Mouse (Mus musculus) testis, adult 2 months (tissue): ENCODE results near the gene Hoxd1. TPM values are rescaled to one million over a fixed set of nuclear protein-coding genes. Genes with fewer than 3 reads are reported as not detected.

ENCODE experiments used
- H3K27ac ChIP-seq: fragments of 200-500 bp; 2 replicates; pipeline ENCODE4 v1.5.1; 2012; ENCODE audit warnings: low read depth, low read length; ENCODE audit not compliant: control insufficient read depth, insufficient read depth
- H3K27me3 ChIP-seq: fragments of 200-500 bp; 2 replicates; pipeline ENCODE4 v1.6.1; 2012; ENCODE audit warnings: mild to moderate bottlenecking, low read length, moderate library complexity; ENCODE audit not compliant: control insufficient read depth, insufficient read depth
- H3K36me3 ChIP-seq: fragments of 200-500 bp; 2 replicates; pipeline ENCODE4 v1.6.1; 2012; ENCODE audit warnings: mild to moderate bottlenecking, low read length; ENCODE audit not compliant: control insufficient read depth, insufficient read depth
- H3K4me1 ChIP-seq: fragments of 200-500 bp; 2 replicates; pipeline ENCODE4 v1.6.1; 2012; ENCODE audit warnings: low read length; ENCODE audit not compliant: control insufficient read depth, insufficient read depth
- H3K4me3 ChIP-seq: fragments of 200-500 bp; 2 replicates; pipeline ENCODE4 v1.5.1; 2012; ENCODE audit warnings: low read depth, mild to moderate bottlenecking, low read length, moderate library complexity, mixed read lengths; ENCODE audit not compliant: control insufficient read depth
- CTCF ChIP-seq: fragments of 200-500 bp; IDR thresholded peaks from 2 replicates; pipeline ENCODE4 v1.5.1; 2012; ENCODE audit warnings: low read depth, mild to moderate bottlenecking, inconsistent platforms, low read length, moderate library complexity; ENCODE audit not compliant: control insufficient read depth, insufficient read depth, insufficient replicate concordance
- POLR2A ChIP-seq: fragments of 200-500 bp; IDR thresholded peaks from 2 replicates; pipeline ENCODE4 v1.6.1; 2012; ENCODE audit warnings: low read depth, mild to moderate bottlenecking, inconsistent platforms, low read length, moderate library complexity; ENCODE audit not compliant: control insufficient read depth
- polyA plus RNA-seq: library from polyadenylated mRNA; depleted of rRNA; stranded (reverse); fragments of >200 nt; gene quantifications from 2 replicates; pipeline ENCODE4 v1.2.3, GENCODE M21; 2012

Hoxd1 gene
- polyA plus RNA-seq, 1 experiment = not detected

DNA sequence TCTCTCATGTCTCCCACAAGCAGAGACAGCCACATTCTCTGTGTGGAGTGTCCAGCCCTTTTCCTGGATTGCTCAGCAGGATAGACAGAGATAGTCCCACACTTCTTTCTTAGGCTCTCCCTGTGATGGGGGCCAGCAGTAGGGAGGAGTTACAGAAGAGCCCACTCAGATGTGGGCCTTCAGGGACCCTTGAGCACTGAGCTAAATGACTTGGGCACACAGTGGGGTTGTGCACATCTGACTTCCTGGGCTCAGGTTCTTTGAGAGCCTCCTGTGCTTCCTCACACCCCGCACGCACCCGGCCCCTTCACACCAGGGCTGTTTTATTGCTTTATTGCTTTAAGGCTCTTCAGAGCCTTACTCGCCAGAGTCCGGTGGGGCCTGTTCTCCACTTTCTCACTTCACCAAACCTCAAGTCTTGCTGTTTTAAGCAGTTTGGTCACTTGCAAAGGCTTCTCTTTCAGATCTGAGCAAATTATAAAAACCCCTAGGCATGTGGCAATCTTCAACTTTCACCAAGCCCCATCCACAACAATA, 41.8 kb upstream of the Hoxd1 start:
- Histone ChIP-seq H3K4me3 (no peak overlapping the region), H3K36me3 (no peaks in the 10 kb centered on the region), H3K27me3 (no peaks in the 10 kb centered on the region), H3K27ac (no peak overlapping the region), H3K4me1 (peaks cover 14% of the 10 kb centered on the region)
- TF ChIP-seq POLR2A (no peak), CTCF (no peak)

GRCm38 (mm10) chr2:74721882-74722281, 40.9 kb upstream of the Hoxd1 start:
- Histone ChIP-seq H3K4me1 (peaks cover 9% of the 10 kb centered on the region), H3K27ac (no peak overlapping the region), H3K27me3 (no peaks in the 10 kb centered on the region), H3K4me3 (no peak overlapping the region), H3K36me3 (no peaks in the 10 kb centered on the region)
- no peak for TF ChIP-seq POLR2A
- no peak for TF ChIP-seq CTCF

- peaks cover 9% of the 10 kb centered on the region for H3K4me1 ChIP-seq
- TF ChIP-seq CTCF = no peak
- no peak for TF ChIP-seq POLR2A
These were observed 39.8 kb upstream of the Hoxd1 start for GRCm38 (mm10) chr2:74722949-74723348.

DNA sequence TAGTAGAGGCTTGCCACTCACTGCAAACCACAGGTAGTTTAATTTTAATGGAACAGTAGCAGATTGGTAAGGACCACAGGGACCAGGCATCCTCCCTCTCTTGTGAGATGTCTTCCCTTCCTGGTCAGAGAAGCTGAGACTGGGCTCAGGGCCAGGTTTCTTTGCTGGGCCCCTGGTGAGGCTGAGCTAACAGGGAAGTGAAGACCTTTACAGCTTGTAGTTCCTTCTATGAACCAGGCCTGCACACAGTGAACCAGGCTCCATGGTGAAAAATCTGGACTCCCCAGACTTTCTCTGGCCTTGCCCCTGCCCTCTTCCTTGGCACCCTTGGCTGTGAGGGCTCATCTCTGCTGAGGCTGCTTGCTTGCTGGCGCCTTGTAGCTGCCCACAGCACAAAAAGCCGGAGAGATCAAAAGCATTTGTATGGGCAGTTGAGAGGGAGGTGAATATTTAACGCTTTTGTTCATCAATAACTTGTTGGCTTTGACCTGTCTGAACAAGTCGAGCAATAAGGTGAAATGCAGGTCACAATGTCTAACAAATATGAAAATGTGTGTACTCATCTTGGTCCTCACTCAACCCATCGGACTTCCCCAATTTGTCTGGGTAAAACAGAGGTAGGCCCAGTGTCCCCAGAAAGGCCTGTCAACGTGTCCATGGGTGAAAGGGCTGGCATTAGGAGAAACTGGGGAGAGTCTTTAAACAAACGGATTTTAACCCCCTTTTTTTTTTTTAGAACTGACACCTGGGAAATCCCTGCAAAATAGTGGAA, 38.4 kb upstream of the Hoxd1 start:
- TF ChIP-seq CTCF (no peak), POLR2A (no peak)
- H3K27me3 ChIP-seq = no peaks in the 10 kb centered on the region

More at GRCm38 (mm10) chr2:74722949-74723348, 39.8 kb upstream of the Hoxd1 start:
- no peak overlapping the region for H3K27ac ChIP-seq
- H3K4me3 ChIP-seq = no peak overlapping the region
- no peaks in the 10 kb centered on the region for H3K36me3 ChIP-seq
- H3K27me3 ChIP-seq = no peaks in the 10 kb centered on the region

GRCm38 (mm10) chr2:74725171-74725570, 37.6 kb upstream of the Hoxd1 start:
- Histone ChIP-seq H3K36me3 (no peaks in the 10 kb centered on the region), H3K4me1 (peaks cover 9% of the 10 kb centered on the region), H3K27me3 (no peaks in the 10 kb centered on the region), H3K27ac (no peak overlapping the region), H3K4me3 (no peak overlapping the region)
- no peak for TF ChIP-seq CTCF
- TF ChIP-seq POLR2A = no peak

More for the DNA sequence above, 38.4 kb upstream of the Hoxd1 start:
- H3K27ac ChIP-seq = no peak overlapping the region
- peaks cover 9% of the 10 kb centered on the region for H3K4me1 ChIP-seq
- no peaks in the 10 kb centered on the region for H3K36me3 ChIP-seq
- no peak overlapping the region for H3K4me3 ChIP-seq

DNA sequence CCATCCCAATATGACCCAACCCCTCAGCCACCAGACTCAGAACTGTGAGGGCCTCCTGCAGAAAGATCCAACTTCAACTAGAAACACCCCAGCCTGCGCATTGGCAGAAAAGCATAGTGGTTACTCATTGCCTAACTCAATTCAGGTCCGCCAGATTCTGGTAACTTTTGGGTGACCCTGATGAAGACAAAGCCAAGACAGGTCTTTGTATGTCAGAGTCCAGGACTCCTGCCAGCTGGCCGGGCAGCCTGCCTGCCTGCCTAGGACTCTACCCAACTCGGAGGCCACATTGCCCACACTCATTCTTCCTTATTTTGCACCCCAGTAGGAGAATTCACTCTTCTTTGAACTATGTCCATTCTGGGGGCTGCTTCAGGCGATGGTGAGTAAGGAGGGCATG, 36.2 kb upstream of the Hoxd1 start, which contains the start of gene Gm28230:
Gene Gm28230 (plus strand): TSS at position 178 of the 400 bp plus-strand sequence.
- no peak within 1 kb of the TSS for H3K4me3 ChIP-seq
- H3K27ac ChIP-seq = no peak within 1 kb of the TSS
- no peaks in the 10 kb centered on the region for H3K27me3 ChIP-seq
- H3K4me1 ChIP-seq = peaks cover 9% of the 10 kb centered on the region
- TF ChIP-seq POLR2A = no peak
- no peak for TF ChIP-seq CTCF
- H3K36me3 ChIP-seq = no peaks in the 10 kb centered on the region

DNA sequence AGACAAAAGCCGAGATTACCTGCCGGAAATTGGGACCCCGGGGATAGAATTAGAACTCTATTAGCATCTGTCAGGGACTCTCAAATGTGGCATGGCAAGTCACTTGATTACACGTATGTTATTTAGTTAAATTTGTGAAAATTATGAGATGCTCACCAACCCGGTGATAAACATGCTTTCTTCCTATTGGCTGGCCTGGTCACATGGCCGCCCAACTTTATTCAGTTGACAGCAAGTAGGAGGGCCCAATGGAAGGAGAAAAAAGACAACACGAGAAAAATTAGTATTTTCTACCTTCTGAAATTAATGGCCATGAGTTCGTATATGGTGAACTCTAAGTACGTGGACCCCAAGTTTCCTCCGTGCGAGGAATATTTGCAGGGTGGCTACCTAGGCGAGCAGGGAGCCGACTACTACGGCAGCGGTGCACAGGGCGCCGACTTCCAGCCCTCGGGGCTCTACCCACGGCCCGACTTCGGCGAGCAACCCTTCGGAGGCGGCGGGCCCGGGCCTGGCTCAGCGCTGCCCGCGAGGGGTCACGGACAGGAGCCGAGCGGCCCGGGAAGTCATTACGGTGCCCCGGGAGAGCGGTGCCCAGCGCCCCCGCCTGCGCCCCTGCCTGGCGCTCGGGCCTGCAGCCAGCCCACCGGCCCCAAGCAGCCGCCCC, 35.7 kb upstream of the Hoxd1 start:
- TF ChIP-seq CTCF = no peak
- no peak for TF ChIP-seq POLR2A
- H3K27ac ChIP-seq = no peak overlapping the region
- H3K36me3 ChIP-seq = no peaks in the 10 kb centered on the region
- H3K4me3 ChIP-seq = no peak overlapping the region
- H3K4me1 ChIP-seq = peaks cover 9% of the 10 kb centered on the region
- H3K27me3 ChIP-seq = no peaks in the 10 kb centered on the region
